Mouse (Mus musculus) heart, embryonic 16.5 days (tissue): Measurements from ENCODE around the gene Lpin3. TPM values are rescaled to one million over a fixed set of nuclear protein-coding genes. Genes with fewer than 3 reads are reported as not detected.

ENCODE experiments used
- ATAC-seq: fragments of 200-750 bp; cut with Nextera tagmentation; replicated peaks from 2 replicates; pipeline ENCODE4 v1.8.0; 2017; ENCODE audit warnings: moderate number of reproducible peaks; ENCODE audit not compliant: insufficient read depth, low FRiP score; ENCODE audit errors: extremely low read depth
- H3K27ac ChIP-seq: fragments of 300-500 bp; sonication (generic); 2 replicates; pipeline ENCODE4 v1.5.1; 2014; ENCODE audit warnings: mild to moderate bottlenecking, low read length, control low read depth, moderate library complexity
- H3K27me3 ChIP-seq: fragments of 300-500 bp; sonication (generic); 2 replicates; pipeline ENCODE4 v1.6.1; 2014; ENCODE audit warnings: low read length, mixed read lengths; ENCODE audit not compliant: control insufficient read depth, insufficient read depth
- H3K36me3 ChIP-seq: fragments of 300-500 bp; sonication (generic); 2 replicates; pipeline ENCODE4 v1.6.1; 2014; ENCODE audit not compliant: control insufficient read depth, insufficient read depth
- H3K4me1 ChIP-seq: fragments of 300-500 bp; sonication (generic); 2 replicates; pipeline ENCODE4 v1.6.1; 2014; ENCODE audit warnings: low read length, mixed read lengths; ENCODE audit not compliant: control insufficient read depth, insufficient read depth
- H3K4me2 ChIP-seq: fragments of 300-500 bp; sonication (generic); 2 replicates; pipeline ENCODE4 v1.6.1; 2014; ENCODE audit warnings: low read depth, mild to moderate bottlenecking, control low read depth, low read length
- H3K4me3 ChIP-seq: fragments of 300-500 bp; sonication (generic); 2 replicates; pipeline ENCODE4 v1.5.1; 2014; ENCODE audit warnings: mild to moderate bottlenecking, control low read depth, low read length
- H3K9ac ChIP-seq: fragments of 300-500 bp; sonication (generic); 2 replicates; pipeline ENCODE4 v1.6.1; 2014; ENCODE audit warnings: low read length, control low read depth
- H3K9me3 ChIP-seq: fragments of 300-500 bp; sonication (generic); replicated peaks from 2 replicates; pipeline ENCODE4 v1.6.1; 2016; ENCODE audit warnings: low read length; ENCODE audit not compliant: control insufficient read depth
- WGBS: fragments of 180-500 bp; shearing (Covaris S2); extraction: QIAGEN DNeasy Blood & Tissue Kit; methylation state at CpG from one replicate; pipeline ENCODE4 v1.1.7; 2014; 5-methylcytosine and 5-hydroxymethylcytosine counted together
- polyA plus RNA-seq: library from polyadenylated mRNA; unstranded; fragments of >200 nt; fragmentation: Nextera tagmentation; extraction: Ambion mirVana; gene quantifications from 2 replicates; pipeline ENCODE4 v1.2.1, GENCODE M21; 2015

The Lpin3 gene
- polyA plus RNA-seq, 1 experiment from 2014 or later, result 1.1 TPM

GRCm38 (mm10) chr2:160882436-160882835, 2.0 kb downstream of the Lpin3 start:
- no peak overlapping the region for H3K9ac ChIP-seq
- peaks cover 5% of the 10 kb centered on the region; the same call in 1 of the 2 replicates for H3K4me1 ChIP-seq
- H3K36me3 ChIP-seq, result no peaks in the 10 kb centered on the region
- no peaks in the 10 kb centered on the region for H3K9me3 ChIP-seq
- H3K4me2 ChIP-seq, result no peak overlapping the region
- WGBS, result 83% methylated on average over 5 of the region's 5 CpGs
- no peak for ATAC-seq
- no peaks in the 10 kb centered on the region for H3K27me3 ChIP-seq
- no peak overlapping the region for H3K27ac ChIP-seq
- no peak overlapping the region for H3K4me3 ChIP-seq

- Histone ChIP-seq H3K27ac (no peak overlapping the region), H3K4me2 (no peak overlapping the region), H3K4me1 (peaks cover 14% of the 10 kb centered on the region; the same call in 1 of the 2 replicates), H3K9me3 (no peaks in the 10 kb centered on the region), H3K4me3 (no peak overlapping the region), H3K9ac (no peak overlapping the region), H3K27me3 (no peaks in the 10 kb centered on the region), H3K36me3 (no peaks in the 10 kb centered on the region)
- 68% methylated on average over 4 of the region's 4 CpGs for WGBS
- ATAC-seq, result no peak
Observed at GRCm38 (mm10) chr2:160883912-160884311, 3.4 kb downstream of the Lpin3 start.

DNA sequence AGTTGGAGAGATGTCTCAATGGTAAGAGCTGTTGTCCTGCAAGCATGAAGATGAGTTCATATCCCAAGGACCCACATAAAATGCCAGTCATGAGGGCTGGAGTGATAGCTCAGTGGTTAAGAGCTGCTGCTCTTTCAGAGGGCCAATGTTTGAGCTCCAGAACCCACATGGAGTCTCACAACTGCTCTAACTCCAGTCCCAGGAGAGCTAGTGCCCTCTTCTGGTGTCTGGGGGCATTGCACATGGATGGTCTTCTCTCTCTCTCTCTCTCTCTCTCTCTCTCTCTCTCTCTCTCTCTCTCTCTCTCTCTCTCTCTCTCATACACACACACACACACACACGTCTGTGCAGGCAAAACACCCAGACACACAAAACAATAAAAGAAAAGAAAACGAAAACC, 4.4 kb downstream of the Lpin3 start:
- Histone ChIP-seq H3K4me1 (peaks cover 14% of the 10 kb centered on the region; the same call in 1 of the 2 replicates), H3K4me2 (no peak overlapping the region), H3K27ac (no peak overlapping the region), H3K9ac (no peak overlapping the region), H3K36me3 (no peaks in the 10 kb centered on the region), H3K9me3 (no peaks in the 10 kb centered on the region), H3K4me3 (no peak overlapping the region), H3K27me3 (no peaks in the 10 kb centered on the region)
- no peak for ATAC-seq
- 29% methylated on average over 2 of the region's 2 CpGs for WGBS

DNA sequence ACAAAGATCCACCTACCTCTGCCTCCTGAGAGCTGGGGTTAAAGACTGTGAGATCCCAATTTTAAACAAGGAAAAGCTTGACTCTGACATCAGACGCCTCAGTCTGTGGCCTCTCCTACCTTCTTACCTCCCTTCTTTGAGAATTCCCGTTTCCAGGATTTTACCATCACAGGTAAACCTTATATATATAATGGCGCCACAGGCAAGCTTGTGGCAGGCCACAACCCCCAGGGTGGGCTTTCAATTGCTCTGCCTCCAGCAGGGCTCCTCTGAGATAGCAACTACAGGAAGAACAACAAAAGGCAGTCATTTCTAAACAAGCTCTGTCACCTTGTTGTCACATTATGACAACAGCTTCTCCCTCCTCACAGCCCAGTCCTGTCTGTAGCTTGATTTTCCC, 5.8 kb downstream of the Lpin3 start:
- no peak for ATAC-seq
- Histone ChIP-seq H3K27ac (no peak overlapping the region), H3K27me3 (no peaks in the 10 kb centered on the region), H3K4me3 (no peak overlapping the region), H3K4me1 (0 out of 2 replicates have a peak, but pooled peaks cover 9% of the 10 kb centered on the region), H3K9ac (no peak overlapping the region), H3K4me2 (no peak overlapping the region), H3K36me3 (no peaks in the 10 kb centered on the region), H3K9me3 (no peaks in the 10 kb centered on the region)
- WGBS, result 76% methylated on average over 3 of the region's 3 CpGs

- H3K36me3 ChIP-seq, result no peaks in the 10 kb centered on the region
- peak; percentile 83 for ATAC-seq
- 0 out of 2 replicates have a peak, but pooled peaks cover 9% of the 10 kb centered on the region for H3K4me1 ChIP-seq
- peak overlapping the region; percentile 58 for H3K4me3 ChIP-seq
- 1% methylated on average over 11 of the region's 11 CpGs for WGBS
- peak overlapping the region; percentile 68 for H3K9ac ChIP-seq
- no peak overlapping the region for H3K27ac ChIP-seq
- peak overlapping the region; percentile 96 for H3K4me2 ChIP-seq
- H3K27me3 ChIP-seq, result no peaks in the 10 kb centered on the region
- no peaks in the 10 kb centered on the region for H3K9me3 ChIP-seq
Observed at GRCm38 (mm10) chr2:160887284-160887683, 6.8 kb downstream of the Lpin3 start.

DNA sequence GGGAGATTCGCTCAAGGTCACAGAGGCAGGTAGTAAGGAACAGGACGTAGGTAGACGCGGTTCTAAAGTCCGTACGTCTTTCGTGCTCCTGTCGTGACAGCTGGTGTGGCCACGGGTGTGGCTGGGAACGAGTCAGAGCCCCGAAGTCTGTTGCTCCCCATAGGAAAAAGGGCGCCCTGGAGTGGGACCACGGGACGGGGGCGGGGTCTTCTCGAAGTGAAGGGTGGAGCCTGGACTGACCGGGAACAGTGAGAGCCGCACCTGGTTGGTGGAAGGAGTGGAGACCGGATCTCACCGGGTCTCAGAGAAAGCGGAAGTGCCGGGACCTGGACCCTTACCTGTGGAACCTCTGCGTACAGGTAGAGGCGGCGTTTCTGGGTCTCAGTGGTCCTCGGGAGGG, 7.4 kb downstream of the Lpin3 start:
- H3K9ac ChIP-seq, result peak overlapping the region; percentile 68
- no peak overlapping the region for H3K27ac ChIP-seq
- WGBS, result under 1% methylated on average over 26 of the region's 26 CpGs
- 0 out of 2 replicates have a peak, but pooled peaks cover 9% of the 10 kb centered on the region for H3K4me1 ChIP-seq
- no peaks in the 10 kb centered on the region for H3K27me3 ChIP-seq
- ATAC-seq, result peak; percentile 73
- no peaks in the 10 kb centered on the region for H3K9me3 ChIP-seq
- H3K4me2 ChIP-seq, result peak overlapping the region; percentile 96
- peak overlapping the region; percentile 58 for H3K4me3 ChIP-seq
- no peaks in the 10 kb centered on the region for H3K36me3 ChIP-seq

DNA sequence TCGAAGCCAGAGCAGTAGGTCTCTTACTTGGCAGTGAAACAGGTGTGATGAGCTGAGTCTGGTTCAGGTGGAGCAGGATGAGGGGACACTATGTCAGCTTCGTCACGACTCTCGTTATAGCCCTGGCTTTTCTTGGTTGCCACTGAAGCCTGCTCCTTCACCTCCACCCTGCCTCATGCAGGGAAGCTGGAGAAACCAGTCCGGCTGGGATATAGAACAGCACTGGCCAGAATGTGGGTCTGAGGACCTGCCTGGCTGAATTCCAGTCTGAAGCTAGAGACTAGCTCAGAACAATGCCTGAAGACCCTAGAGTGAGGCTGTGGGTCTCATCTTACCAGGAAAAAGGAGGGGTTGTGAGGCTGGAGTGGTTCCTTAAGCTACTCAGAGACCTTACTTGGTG, 10.6 kb downstream of the Lpin3 start:
- no peak overlapping the region for H3K4me3 ChIP-seq
- 81% methylated on average over 5 of the region's 5 CpGs for WGBS
- H3K9me3 ChIP-seq, result no peaks in the 10 kb centered on the region
- no peak for ATAC-seq
- H3K4me2 ChIP-seq, result no peak overlapping the region
- 0 out of 2 replicates have a peak, but pooled peaks cover 2% of the 10 kb centered on the region for H3K36me3 ChIP-seq
- H3K27me3 ChIP-seq, result no peaks in the 10 kb centered on the region
- H3K9ac ChIP-seq, result no peak overlapping the region
- 0 out of 2 replicates have a peak, but pooled peaks cover 9% of the 10 kb centered on the region for H3K4me1 ChIP-seq
- H3K27ac ChIP-seq, result no peak overlapping the region

- H3K4me1 ChIP-seq, result 0 out of 2 replicates have a peak, but pooled peaks cover 9% of the 10 kb centered on the region
- H3K27me3 ChIP-seq, result no peaks in the 10 kb centered on the region
- no peaks in the 10 kb centered on the region for H3K9me3 ChIP-seq
- no peak overlapping the region for H3K9ac ChIP-seq
- no peak overlapping the region for H3K4me2 ChIP-seq
- no peak overlapping the region for H3K27ac ChIP-seq
- ATAC-seq, result no peak
- 85% methylated on average over 9 of the region's 9 CpGs for WGBS
- no peak overlapping the region for H3K4me3 ChIP-seq
- H3K36me3 ChIP-seq, result 0 out of 2 replicates have a peak, but pooled peaks cover 3% of the 10 kb centered on the region
Observed at GRCm38 (mm10) chr2:160891697-160892096, 11.2 kb downstream of the Lpin3 start.

DNA sequence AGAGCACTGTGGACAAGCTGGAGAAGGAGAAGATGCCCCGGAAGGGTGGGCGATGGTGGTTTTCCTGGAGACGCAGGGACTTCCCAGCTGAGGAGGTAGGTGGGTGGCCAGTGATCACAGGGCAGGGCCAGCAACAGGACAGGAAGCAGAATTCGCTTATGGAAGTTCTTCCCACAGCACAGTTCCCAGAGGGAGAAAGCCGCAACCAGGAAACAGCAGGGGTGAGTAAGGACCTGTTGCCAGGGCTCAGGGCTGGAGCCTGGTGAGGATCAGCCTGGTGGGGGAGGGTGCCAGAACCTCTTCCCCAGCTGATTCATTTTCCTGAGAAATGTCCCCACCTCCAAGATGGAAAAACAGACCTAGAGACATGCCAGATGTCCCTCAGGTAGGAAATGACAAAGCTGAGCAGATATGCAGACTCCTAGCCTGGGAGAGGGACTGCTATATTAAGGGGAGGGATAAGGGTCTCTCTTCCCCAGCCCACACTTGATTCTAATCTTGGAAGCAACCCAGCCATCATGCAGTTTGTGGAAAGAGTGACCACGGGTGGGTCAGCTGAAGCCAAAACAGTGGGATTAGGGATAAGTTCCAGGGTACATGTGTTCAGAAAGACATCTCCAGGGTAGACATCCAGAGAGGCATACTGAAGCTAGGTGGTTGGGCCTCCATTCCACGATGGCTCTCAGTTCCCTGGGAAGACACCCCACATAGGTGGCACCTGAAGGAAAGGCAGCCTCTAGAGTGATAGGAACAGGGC, 21.4 kb downstream of the Lpin3 start:
- Histone ChIP-seq H3K36me3 (no peaks in the 10 kb centered on the region), H3K4me2 (no peak overlapping the region), H3K4me3 (no peak overlapping the region), H3K9ac (no peak overlapping the region), H3K9me3 (no peaks in the 10 kb centered on the region), H3K4me1 (no peaks in the 10 kb centered on the region), H3K27me3 (no peaks in the 10 kb centered on the region), H3K27ac (no peak overlapping the region)
- ATAC-seq, result no peak
- WGBS, result 66% methylated on average over 7 of the region's 7 CpGs
